Mouse (Mus musculus) heart, postnatal 0 days (tissue): Measurements from ENCODE around the gene Slco1a6.

Experiments
- CTCF ChIP-seq: IDR thresholded peaks from 2 replicates; pipeline ENCODE4 v1.5.1; 2016; ENCODE audit warnings: antibody characterized with exemption, control low read depth, low read depth
- EP300 ChIP-seq: IDR thresholded peaks from 2 replicates; pipeline ENCODE4 v1.6.1; 2016; ENCODE audit warnings: antibody characterized with exemption, low read depth

DNA sequence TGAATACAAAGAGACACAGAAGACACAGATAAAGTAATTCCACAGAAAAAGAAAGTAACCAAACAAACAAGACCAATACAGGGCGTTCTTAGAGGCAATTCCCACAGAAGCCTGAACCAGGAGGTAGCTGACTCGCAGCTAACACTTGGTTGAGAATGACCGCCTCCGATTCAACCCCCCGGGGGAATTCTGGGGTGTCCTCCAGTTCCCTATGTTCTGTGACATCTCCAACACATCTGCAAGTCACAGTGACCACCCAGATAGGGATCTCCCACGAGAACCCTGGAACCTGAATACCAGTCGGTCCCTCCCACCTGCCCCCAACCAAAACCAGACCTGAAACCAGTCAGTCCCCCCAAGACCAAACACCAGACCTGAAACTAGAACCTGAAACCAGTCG lies 14.1 kb downstream of the Slco1a6 start:
- TF ChIP-seq CTCF (no peak), EP300 (no peak)
